Mouse (Mus musculus) large intestine, adult 2 months (tissue): ENCODE measurements around the gene Alpl. TPM values are rescaled to one million over a fixed set of nuclear protein-coding genes. Genes with fewer than 3 reads are reported as not detected.

Experiments used
- DNase-seq: peaks from one replicate; pipeline ENCODE4 v3.0.0-alpha.2; 2012; ENCODE audit warnings: low read depth, low spot score
- WGBS: fragments of 180-500 bp; shearing (Covaris S2); methylation state at CpG from one replicate; pipeline ENCODE4 v1.1.7; 2018; 5-methylcytosine and 5-hydroxymethylcytosine counted together
- polyA plus RNA-seq: library from polyadenylated mRNA; depleted of rRNA; stranded (reverse); fragments of >200 nt; gene quantifications from 2 replicates; pipeline ENCODE4 v1.2.3, GENCODE M21; 2012; rRNA removed

Alpl gene
- polyA plus RNA-seq, 1 experiment, result 3.7 TPM

- WGBS, result 26% methylated on average over 7 of the region's 7 CpGs
- DNase-seq, result no peak
Observed at GRCm38 (mm10) chr4:137698076-137698985, 97.9 kb downstream of the Alpl start.

GRCm38 (mm10) chr4:137697156-137697885 lies 98.9 kb downstream of the Alpl start:
- 71% methylated on average over 13 of the region's 13 CpGs for WGBS
- DNase-seq, result no peak

- no peak for DNase-seq
- 14% methylated on average over 4 of the region's 4 CpGs for WGBS
Observed at GRCm38 (mm10) chr4:137695900-137696299, 100.3 kb downstream of the Alpl start.

GRCm38 (mm10) chr4:137695300-137695699 lies 100.9 kb downstream of the Alpl start:
- 51% methylated on average over 8 of the region's 8 CpGs for WGBS
- no peak for DNase-seq

- 39% methylated on average over 10 of the region's 10 CpGs for WGBS
- DNase-seq, result no peak
Observed at GRCm38 (mm10) chr4:137692107-137692902, 103.9 kb downstream of the Alpl start.

Other genes starting within 250 kb of the Alpl start
- not detected in 2 replicates for gene Ldlrad2, start 221.8 kb downstream of the Alpl start, polyA plus RNA-seq
- gene Usp48, start 202.6 kb downstream of the Alpl start, polyA plus RNA-seq, result 27.2 and 39.0 TPM in 2 replicates
- gene Rap1gap, start 131.7 kb downstream of the Alpl start, polyA plus RNA-seq, result 42.8 and 45.2 TPM in 2 replicates
- 22.6 and 30.2 TPM in 2 replicates for gene Ece1, start 65.9 kb upstream of the Alpl start, polyA plus RNA-seq
- gene Eif4g3, start 196.6 kb upstream of the Alpl start, polyA plus RNA-seq, result 16.6 and 25.8 TPM in 2 replicates